Mouse (Mus musculus) liver, embryonic 16.5 days (tissue): Measurements from ENCODE around the gene Ap1b1. TPM values are rescaled to one million over a fixed set of nuclear protein-coding genes. Genes with fewer than 3 reads are reported as not detected.

Experiments
- ATAC-seq: fragments of 200-750 bp; cut with Nextera tagmentation; 2 replicates; pipeline ENCODE4 v1.8.0; 2017; ENCODE audit warnings: low read depth, mild to moderate bottlenecking, moderate number of reproducible peaks, moderate library complexity
- H3K27ac ChIP-seq: fragments of 300-500 bp; sonication (generic); 2 replicates; pipeline ENCODE4 v1.5.1; 2014; ENCODE audit warnings: mild to moderate bottlenecking, low read length
- H3K27me3 ChIP-seq: fragments of 300-500 bp; sonication (generic); 2 replicates; pipeline ENCODE4 v1.6.1; 2014; ENCODE audit warnings: low read depth, low read length, mixed read lengths; ENCODE audit not compliant: control insufficient read depth, insufficient read depth
- H3K36me3 ChIP-seq: fragments of 300-500 bp; sonication (generic); 2 replicates; pipeline ENCODE4 v1.6.1; 2014; ENCODE audit warnings: mild to moderate bottlenecking; ENCODE audit not compliant: control insufficient read depth, insufficient read depth
- H3K4me1 ChIP-seq: fragments of 300-500 bp; sonication (generic); 2 replicates; pipeline ENCODE4 v1.6.1; 2014; ENCODE audit warnings: low read depth, low read length, mixed read lengths; ENCODE audit not compliant: control insufficient read depth
- H3K4me2 ChIP-seq: fragments of 300-500 bp; sonication (generic); 2 replicates; pipeline ENCODE4 v1.6.1; 2014; ENCODE audit warnings: low read depth, low read length, mixed read lengths
- H3K4me3 ChIP-seq: fragments of 300-500 bp; sonication (generic); 2 replicates; pipeline ENCODE4 v1.5.1; 2014; ENCODE audit warnings: low read depth, mild to moderate bottlenecking, low read length
- H3K9ac ChIP-seq: fragments of 300-500 bp; sonication (generic); 2 replicates; pipeline ENCODE4 v1.6.1; 2014; ENCODE audit warnings: low read depth, low read length
- H3K9me3 ChIP-seq: fragments of 300-500 bp; sonication (generic); replicated peaks from 2 replicates; pipeline ENCODE4 v1.6.1; 2016; ENCODE audit warnings: low read length; ENCODE audit not compliant: control insufficient read depth
- WGBS: fragments of 180-500 bp; shearing (Covaris S2); extraction: QIAGEN DNeasy Blood & Tissue Kit; methylation state at CpG from one replicate; pipeline ENCODE4 v1.1.7; 2014; ENCODE audit not compliant: insufficient replicate concordance; 5-methylcytosine and 5-hydroxymethylcytosine counted together
- polyA plus RNA-seq: library from polyadenylated mRNA; unstranded; fragments of >200 nt; fragmentation: Nextera tagmentation; extraction: Ambion mirVana; gene quantifications from 2 replicates; pipeline ENCODE4 v1.2.1, GENCODE M21; 2015

The Ap1b1 gene
- polyA plus RNA-seq, 1 experiment from 2014 or later: 78.9 TPM

DNA sequence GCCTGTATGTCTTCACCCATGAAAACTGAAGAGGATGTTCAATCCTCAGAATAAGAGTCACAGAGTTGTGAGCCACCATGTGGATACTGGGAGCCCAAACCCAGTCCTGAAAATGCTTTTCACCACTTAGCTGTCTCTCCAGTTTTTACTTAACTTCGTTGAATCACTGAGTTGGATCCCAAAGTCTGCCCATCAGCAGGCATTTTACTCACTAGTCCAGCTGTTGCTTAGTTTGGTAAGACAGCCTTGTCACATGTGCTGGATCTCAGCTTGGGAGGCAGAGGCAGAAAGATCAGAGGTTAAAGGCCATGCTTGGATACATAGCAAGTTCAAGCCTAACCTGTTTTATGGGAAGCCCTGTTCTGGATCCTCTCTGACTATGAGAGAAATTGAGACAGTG, 23.6 kb downstream of the Ap1b1 start:
- Histone ChIP-seq H3K9ac (peak overlapping the region; percentile 63), H3K27ac (peak overlapping the region; percentile 95), H3K4me2 (peak overlapping the region; percentile 63), H3K36me3 (peaks cover 34% of the 10 kb centered on the region), H3K27me3 (no peaks in the 10 kb centered on the region), H3K4me1 (peaks cover 59% of the 10 kb centered on the region), H3K9me3 (no peaks in the 10 kb centered on the region), H3K4me3 (peak overlapping the region; percentile 55)
- no peak for ATAC-seq
- 50% methylated on average over 1 of the region's 1 CpGs for WGBS

DNA sequence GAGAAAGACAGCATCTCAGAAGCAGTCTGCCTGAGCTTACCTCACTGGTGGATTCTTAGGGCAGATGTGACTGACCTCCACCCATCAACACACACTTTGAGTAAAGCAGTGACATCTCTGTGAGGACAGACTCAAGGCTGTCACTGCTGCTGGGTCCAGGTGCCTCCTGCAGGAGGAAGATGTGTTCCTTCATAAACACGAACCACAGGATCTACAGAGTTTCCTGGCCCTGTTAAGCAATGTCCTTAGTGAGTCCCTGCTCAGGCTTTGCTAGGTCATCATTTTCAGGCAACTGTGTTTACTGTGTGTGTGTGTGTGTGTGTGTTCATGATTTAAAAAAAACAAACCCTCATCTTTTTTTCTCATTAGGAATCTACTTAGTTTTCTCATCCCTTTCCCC, 24.9 kb downstream of the Ap1b1 start:
- H3K27me3 ChIP-seq: no peaks in the 10 kb centered on the region
- H3K27ac ChIP-seq: peak overlapping the region; percentile 67
- H3K9ac ChIP-seq: no peak overlapping the region
- ATAC-seq: no peak
- no peak overlapping the region; the same call in 1 of the 2 replicates for H3K4me3 ChIP-seq
- H3K4me1 ChIP-seq: peaks cover 47% of the 10 kb centered on the region
- WGBS: 52% methylated on average over 1 of the region's 1 CpGs
- no peaks in the 10 kb centered on the region for H3K9me3 ChIP-seq
- H3K36me3 ChIP-seq: peaks cover 42% of the 10 kb centered on the region
- peak overlapping the region; percentile 27; the same call in 1 of the 2 replicates for H3K4me2 ChIP-seq

GRCm38 (mm10) chr11:5012213-5012715, 25.6 kb downstream of the Ap1b1 start:
- Histone ChIP-seq H3K4me2 (no peak overlapping the region), H3K27ac (peak overlapping the region; percentile 67), H3K4me1 (peaks cover 43% of the 10 kb centered on the region)

DNA sequence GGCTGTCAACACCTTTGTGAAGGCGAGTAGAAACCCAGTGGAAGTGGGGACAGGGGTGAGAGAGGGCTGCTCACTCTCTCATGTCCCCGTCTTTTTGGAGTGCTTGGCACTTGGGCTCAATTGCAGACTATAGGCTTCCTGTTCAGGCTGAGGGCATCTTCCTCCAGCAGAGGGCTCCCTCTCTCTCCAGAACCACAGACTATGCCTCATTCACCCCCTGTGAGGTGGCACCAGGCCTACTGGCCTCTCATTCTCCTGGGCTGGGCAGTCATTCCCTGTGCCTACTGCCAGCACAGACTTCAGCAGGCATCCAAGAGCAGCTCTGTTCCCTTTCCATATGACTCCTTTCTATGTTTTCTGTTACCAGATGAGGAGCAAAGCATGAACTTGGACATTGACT, 29.1 kb downstream of the Ap1b1 start:
- 55% methylated on average over 2 of the region's 2 CpGs for WGBS
- ATAC-seq: no peak
- Histone ChIP-seq H3K36me3 (peaks cover 82% of the 10 kb centered on the region), H3K27ac (no peak overlapping the region), H3K4me3 (no peak overlapping the region), H3K4me1 (peaks cover 12% of the 10 kb centered on the region), H3K27me3 (no peaks in the 10 kb centered on the region), H3K4me2 (no peak overlapping the region), H3K9ac (no peak overlapping the region), H3K9me3 (no peaks in the 10 kb centered on the region)

More at GRCm38 (mm10) chr11:5012213-5012715, 25.6 kb downstream of the Ap1b1 start:
- Histone ChIP-seq H3K27me3 (no peaks in the 10 kb centered on the region), H3K9ac (no peak overlapping the region; the same call in 1 of the 2 replicates), H3K9me3 (no peaks in the 10 kb centered on the region), H3K4me3 (no peak overlapping the region), H3K36me3 (peaks cover 50% of the 10 kb centered on the region)
- 63% methylated on average over 5 of the region's 5 CpGs for WGBS
- no peak for ATAC-seq

GRCm38 (mm10) chr11:5016286-5016685, 29.7 kb downstream of the Ap1b1 start:
- H3K27me3 ChIP-seq: no peaks in the 10 kb centered on the region
- H3K4me3 ChIP-seq: no peak overlapping the region
- no peak overlapping the region for H3K9ac ChIP-seq
- no peak for ATAC-seq
- no peaks in the 10 kb centered on the region for H3K9me3 ChIP-seq
- H3K4me2 ChIP-seq: no peak overlapping the region
- 80% methylated on average over 5 of the region's 5 CpGs for WGBS
- H3K36me3 ChIP-seq: peaks cover 83% of the 10 kb centered on the region
- peaks cover 10% of the 10 kb centered on the region for H3K4me1 ChIP-seq
- no peak overlapping the region for H3K27ac ChIP-seq

GRCm38 (mm10) chr11:5017506-5017905, 30.9 kb downstream of the Ap1b1 start:
- Histone ChIP-seq H3K36me3 (peaks cover 81% of the 10 kb centered on the region), H3K9ac (no peak overlapping the region), H3K9me3 (no peaks in the 10 kb centered on the region), H3K4me2 (no peak overlapping the region), H3K4me1 (peaks cover under 1% of the 10 kb centered on the region), H3K27me3 (no peaks in the 10 kb centered on the region), H3K27ac (no peak overlapping the region), H3K4me3 (no peak overlapping the region)
- WGBS: 68% methylated on average over 6 of the region's 6 CpGs
- no peak for ATAC-seq

- H3K36me3 ChIP-seq: peaks cover 66% of the 10 kb centered on the region
- no peaks in the 10 kb centered on the region for H3K9me3 ChIP-seq
- H3K4me2 ChIP-seq: no peak overlapping the region
- 79% methylated on average over 1 of the region's 1 CpGs for WGBS
- H3K9ac ChIP-seq: no peak overlapping the region
- ATAC-seq: no peak
- H3K27me3 ChIP-seq: no peaks in the 10 kb centered on the region
- H3K4me1 ChIP-seq: no peaks in the 10 kb centered on the region
- no peak overlapping the region for H3K27ac ChIP-seq
- no peak overlapping the region for H3K4me3 ChIP-seq
Observed at GRCm38 (mm10) chr11:5025108-5025507, 38.5 kb downstream of the Ap1b1 start.

GRCm38 (mm10) chr11:5028228-5028627, 41.6 kb downstream of the Ap1b1 start:
- no peak overlapping the region for H3K4me3 ChIP-seq
- H3K4me1 ChIP-seq: no peaks in the 10 kb centered on the region
- H3K36me3 ChIP-seq: peaks cover 78% of the 10 kb centered on the region
- no peaks in the 10 kb centered on the region for H3K27me3 ChIP-seq
- no peak overlapping the region for H3K9ac ChIP-seq
- H3K4me2 ChIP-seq: no peak overlapping the region
- H3K27ac ChIP-seq: no peak overlapping the region
- no peak for ATAC-seq
- H3K9me3 ChIP-seq: no peaks in the 10 kb centered on the region
- 81% methylated on average over 7 of the region's 7 CpGs for WGBS

DNA sequence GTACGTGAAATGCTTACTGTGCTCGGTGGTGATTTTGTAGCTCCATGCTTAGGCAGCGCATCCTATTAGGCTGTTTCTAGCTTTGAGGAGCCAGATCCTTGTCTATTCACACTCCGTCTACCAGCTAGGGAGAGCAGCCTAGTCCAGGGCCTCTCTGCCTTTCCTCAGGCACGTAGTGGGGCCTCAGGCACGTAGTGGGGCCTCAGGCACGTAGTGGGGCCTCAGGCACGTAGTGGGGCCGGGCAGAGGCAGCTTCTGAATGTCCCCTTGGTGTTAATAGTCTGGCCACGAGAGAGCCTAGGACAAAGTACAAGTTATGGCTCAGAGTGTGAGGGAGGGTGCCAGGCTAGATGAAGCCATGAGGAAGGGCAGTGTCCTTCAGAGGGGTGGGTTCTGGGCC, 46.1 kb downstream of the Ap1b1 start:
- Histone ChIP-seq H3K9ac (no peak overlapping the region), H3K4me3 (no peak overlapping the region), H3K4me2 (no peak overlapping the region), H3K27me3 (no peaks in the 10 kb centered on the region), H3K27ac (no peak overlapping the region), H3K9me3 (no peaks in the 10 kb centered on the region), H3K4me1 (no peaks in the 10 kb centered on the region), H3K36me3 (peaks cover 85% of the 10 kb centered on the region)
- no peak for ATAC-seq
- 87% methylated on average over 10 of the region's 10 CpGs for WGBS
